Mouse (Mus musculus): ENCODE measurements around the gene Tet3. TPM values are rescaled to one million over a fixed set of nuclear protein-coding genes. Genes with fewer than 3 reads are reported as not detected.

Tet3 gene
- polyA plus RNA-seq, 1 experiment: 16.6 TPM

DNA sequence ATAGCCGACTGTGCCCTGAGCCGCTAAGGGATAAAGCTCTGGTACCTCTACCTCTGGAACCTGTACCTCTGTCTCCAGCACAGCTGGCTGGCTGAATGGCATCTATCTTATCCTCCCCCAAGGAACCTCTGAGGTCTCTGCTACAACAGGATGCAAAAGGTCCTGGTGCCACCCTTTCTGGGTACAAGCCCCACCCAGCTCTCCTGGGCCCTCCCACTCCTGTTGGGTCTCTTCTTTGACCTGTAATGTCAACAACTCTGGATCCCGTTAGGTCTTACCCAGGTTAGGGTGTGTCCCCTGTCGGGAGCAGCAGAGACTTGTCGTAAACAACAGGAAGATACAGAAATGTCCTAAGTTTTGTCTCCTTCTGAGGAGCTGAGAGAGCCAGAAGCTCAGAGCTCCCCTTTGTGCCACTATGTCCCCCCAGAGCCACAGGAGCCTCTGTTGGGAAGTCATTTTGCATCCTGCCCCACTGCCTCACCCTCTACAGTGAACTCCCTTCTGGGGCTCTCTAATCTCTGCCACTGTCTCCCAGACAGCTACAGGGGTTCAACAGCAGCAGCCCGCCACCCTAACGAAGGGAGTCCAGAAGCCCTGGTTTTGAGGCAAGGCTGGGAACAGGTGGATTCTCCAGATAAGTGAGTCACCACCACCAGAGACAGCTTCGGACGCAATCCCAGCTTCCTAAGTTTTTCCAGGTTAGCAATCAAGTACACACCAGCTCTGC, 47.1 kb downstream of the Tet3 start:
- peaks cover 22% of the 10 kb centered on the region; the same call in 1 of the 2 replicates for H3K4me1 ChIP-seq (ENCODE audit: control insufficient read depth, insufficient read depth, low read length)
- H3K4me3 ChIP-seq (ENCODE audit: insufficient read depth, low read length): no peak overlapping the region
- no peak overlapping the region for H3K27ac ChIP-seq (ENCODE audit: insufficient read depth, low read length)
- TF ChIP-seq POLR2A (IDR thresholded peaks at IDR 0.05; ENCODE audit: extremely low read depth, insufficient read depth, low read length): no peak

DNA sequence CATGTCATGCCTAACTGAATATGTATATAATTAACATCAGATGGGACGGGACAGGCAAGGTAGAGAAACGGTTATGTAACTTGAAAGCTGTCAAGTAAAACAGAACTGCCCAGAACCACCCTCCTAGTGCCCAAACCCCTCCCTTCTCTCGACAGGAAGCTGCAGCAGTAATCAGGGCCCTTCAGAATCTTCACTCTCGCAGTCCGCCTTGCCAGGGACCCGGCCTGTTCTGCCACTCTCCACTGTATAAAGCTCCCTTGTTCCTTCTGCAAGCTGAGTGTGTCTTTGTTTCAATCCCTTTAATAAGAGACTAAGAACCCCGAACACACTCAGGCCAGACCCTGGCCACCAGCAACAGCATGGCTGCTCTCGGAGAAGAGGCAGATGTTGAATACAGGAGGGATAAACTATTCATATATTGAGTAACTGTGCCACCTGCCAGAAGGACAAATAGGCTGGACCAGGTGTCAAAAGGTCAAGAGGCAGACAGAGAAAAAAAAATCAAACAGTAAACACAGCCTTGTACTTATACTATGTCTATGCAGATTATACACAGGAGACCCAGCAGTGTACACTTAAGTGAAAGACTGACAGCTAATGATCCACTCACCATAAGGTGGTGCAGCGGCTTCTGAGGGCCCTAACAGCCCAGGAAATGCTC, 48.7 kb downstream of the Tet3 start:
- TF ChIP-seq CTCF (IDR thresholded peaks at IDR 0.05; ENCODE audit: extremely low read depth, insufficient read depth, low read length): no peak
- no peak for TF ChIP-seq POLR2A (IDR thresholded peaks at IDR 0.05; ENCODE audit: extremely low read depth, insufficient read depth, low read length)
- Histone ChIP-seq H3K4me1 (ENCODE audit: control insufficient read depth, insufficient read depth, low read length) (peaks cover 18% of the 10 kb centered on the region; the same call in 1 of the 2 replicates), H3K4me3 (ENCODE audit: insufficient read depth, low read length) (no peak overlapping the region), H3K27ac (ENCODE audit: insufficient read depth, low read length) (peak overlapping the region; percentile 66; the same call in 1 of the 2 replicates)

DNA sequence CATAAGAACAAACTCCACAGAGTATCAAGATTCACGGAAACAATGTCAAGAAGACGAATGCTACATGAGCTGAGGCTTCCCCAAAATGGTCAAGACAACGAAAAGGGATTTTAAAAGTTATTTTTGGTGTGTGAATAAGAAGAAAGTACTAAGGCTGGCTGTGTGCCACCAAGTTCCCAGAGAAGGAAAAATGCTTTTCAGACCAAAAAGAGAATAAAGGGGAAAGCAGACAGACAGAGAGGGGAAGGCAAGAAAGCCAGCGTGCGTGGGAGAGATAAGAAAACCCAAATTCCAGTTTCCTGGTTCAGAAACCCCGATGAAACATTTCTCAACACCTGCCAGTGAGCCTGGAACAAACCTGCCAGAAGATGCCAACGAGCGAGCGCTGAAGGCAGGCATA, 50.4 kb downstream of the Tet3 start:
- Histone ChIP-seq H3K4me3 (ENCODE audit: insufficient read depth, low read length) (no peak overlapping the region), H3K27ac (ENCODE audit: insufficient read depth, low read length) (no peak overlapping the region), H3K4me1 (ENCODE audit: control insufficient read depth, insufficient read depth, low read length) (peaks cover 13% of the 10 kb centered on the region; the same call in 1 of the 2 replicates)
- TF ChIP-seq POLR2A (IDR thresholded peaks at IDR 0.05; ENCODE audit: extremely low read depth, insufficient read depth, low read length): no peak
- TF ChIP-seq CTCF (IDR thresholded peaks at IDR 0.05; ENCODE audit: extremely low read depth, insufficient read depth, low read length): no peak

DNA sequence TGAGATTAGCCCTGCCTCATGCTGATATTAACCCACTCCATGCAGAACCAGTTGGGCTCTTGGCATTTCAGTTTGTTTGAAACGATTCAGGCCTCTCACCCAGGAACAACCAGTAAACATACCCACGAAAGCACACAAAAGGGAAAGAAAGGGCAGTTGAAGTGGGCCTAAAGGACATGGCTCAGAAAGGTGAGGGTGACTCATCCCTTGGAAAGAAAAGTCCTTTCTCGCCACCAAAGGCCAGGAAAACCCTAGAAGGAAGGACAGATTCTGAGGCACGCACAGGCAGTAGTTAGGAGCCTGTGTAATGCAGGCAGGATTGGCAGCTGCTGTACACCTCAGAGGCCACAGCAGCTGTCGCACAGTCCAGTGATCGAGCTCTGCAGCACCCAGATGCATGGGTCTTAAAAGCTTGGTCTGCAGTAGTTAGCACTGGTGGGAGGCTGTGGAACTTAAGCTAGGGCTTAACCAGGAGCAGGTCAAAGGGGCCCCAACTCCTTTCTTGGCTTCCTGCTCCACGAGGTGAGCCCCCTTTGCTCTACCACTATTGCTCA, 53.3 kb downstream of the Tet3 start:
- peaks cover 5% of the 10 kb centered on the region for H3K4me1 ChIP-seq (ENCODE audit: control insufficient read depth, insufficient read depth, low read length)
- no peak overlapping the region for H3K4me3 ChIP-seq (ENCODE audit: insufficient read depth, low read length)
- H3K27ac ChIP-seq (ENCODE audit: insufficient read depth, low read length): no peak overlapping the region
- no peak for TF ChIP-seq POLR2A (IDR thresholded peaks at IDR 0.05; ENCODE audit: extremely low read depth, insufficient read depth, low read length)

DNA sequence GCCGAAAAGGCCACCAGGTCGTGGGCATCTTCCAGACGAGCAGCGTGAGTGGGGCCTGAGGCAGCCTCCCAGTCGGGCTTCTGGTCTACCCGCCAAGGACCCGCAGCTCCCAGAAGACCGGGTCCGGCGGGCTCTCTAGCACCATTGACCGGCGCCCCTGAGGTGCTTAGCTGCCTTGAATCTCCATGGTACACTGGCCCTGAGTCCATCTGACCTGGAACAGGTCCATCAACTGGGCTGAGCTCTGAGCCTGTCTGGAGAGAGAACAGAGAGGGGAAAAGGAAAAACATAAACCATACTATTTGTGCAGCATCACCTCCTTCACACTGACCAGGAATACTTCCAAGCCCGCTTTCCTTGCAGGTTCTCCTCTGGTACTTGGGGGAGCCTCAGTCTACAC, 54.3 kb downstream of the Tet3 start:
- TF ChIP-seq POLR2A (IDR thresholded peaks at IDR 0.05; ENCODE audit: extremely low read depth, insufficient read depth, low read length) (no peak), CTCF (IDR thresholded peaks at IDR 0.05; ENCODE audit: extremely low read depth, insufficient read depth, low read length) (no peak)
- Histone ChIP-seq H3K27ac (ENCODE audit: insufficient read depth, low read length) (no peak overlapping the region), H3K4me1 (ENCODE audit: control insufficient read depth, insufficient read depth, low read length) (peaks cover 4% of the 10 kb centered on the region), H3K4me3 (ENCODE audit: insufficient read depth, low read length) (no peak overlapping the region)

DNA sequence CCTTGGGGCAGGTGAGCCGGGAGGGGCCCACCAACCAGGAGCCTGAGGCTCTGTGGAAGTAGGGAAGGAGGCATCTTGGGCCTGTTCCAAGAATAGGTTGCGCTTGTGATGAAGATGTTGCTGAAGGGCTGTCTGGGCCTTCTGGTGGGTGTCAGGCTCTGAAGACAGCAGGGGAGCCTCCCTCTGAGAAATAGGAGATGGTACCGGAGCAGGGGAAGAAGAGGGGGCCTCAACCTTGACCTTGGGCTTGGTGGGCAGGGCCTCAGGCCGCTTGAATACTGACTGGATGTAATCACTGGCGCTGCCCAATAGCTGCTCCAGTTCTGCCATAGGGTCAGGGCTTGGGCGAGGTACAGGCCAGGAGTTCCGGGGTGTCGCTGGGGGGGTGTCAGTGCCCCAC, 55.4 kb downstream of the Tet3 start:
- Histone ChIP-seq H3K27ac (ENCODE audit: insufficient read depth, low read length) (no peak overlapping the region), H3K4me3 (ENCODE audit: insufficient read depth, low read length) (no peak overlapping the region), H3K4me1 (ENCODE audit: control insufficient read depth, insufficient read depth, low read length) (peaks cover 3% of the 10 kb centered on the region)
- TF ChIP-seq CTCF (IDR thresholded peaks at IDR 0.05; ENCODE audit: extremely low read depth, insufficient read depth, low read length) (no peak), POLR2A (IDR thresholded peaks at IDR 0.05; ENCODE audit: extremely low read depth, insufficient read depth, low read length) (no peak)

DNA sequence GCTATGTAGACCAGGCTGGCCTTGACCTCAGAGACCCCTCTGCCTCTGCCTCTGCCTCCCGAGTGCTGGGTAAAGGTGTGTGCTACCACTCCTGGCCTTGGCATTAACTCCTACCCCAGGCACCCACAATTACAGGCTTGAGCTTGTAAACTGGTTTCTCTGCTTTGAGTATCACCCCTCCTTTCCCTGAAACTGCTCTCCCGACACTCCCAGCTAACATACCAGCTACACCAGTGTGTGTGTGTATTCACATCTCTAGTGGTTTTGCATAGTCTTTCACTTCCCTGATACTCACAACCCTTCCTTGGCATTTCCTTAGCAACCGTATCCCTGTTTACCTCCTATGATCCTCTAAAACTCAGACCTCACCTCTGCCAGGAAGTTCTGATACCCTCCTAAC, 59.1 kb downstream of the Tet3 start:
- H3K4me3 ChIP-seq (ENCODE audit: insufficient read depth, low read length): no peak overlapping the region
- peaks cover 6% of the 10 kb centered on the region for H3K4me1 ChIP-seq (ENCODE audit: control insufficient read depth, insufficient read depth, low read length)
- TF ChIP-seq POLR2A (IDR thresholded peaks at IDR 0.05; ENCODE audit: extremely low read depth, insufficient read depth, low read length): no peak
- TF ChIP-seq CTCF (IDR thresholded peaks at IDR 0.05; ENCODE audit: extremely low read depth, insufficient read depth, low read length): no peak
- H3K27ac ChIP-seq (ENCODE audit: insufficient read depth, low read length): no peak overlapping the region

DNA sequence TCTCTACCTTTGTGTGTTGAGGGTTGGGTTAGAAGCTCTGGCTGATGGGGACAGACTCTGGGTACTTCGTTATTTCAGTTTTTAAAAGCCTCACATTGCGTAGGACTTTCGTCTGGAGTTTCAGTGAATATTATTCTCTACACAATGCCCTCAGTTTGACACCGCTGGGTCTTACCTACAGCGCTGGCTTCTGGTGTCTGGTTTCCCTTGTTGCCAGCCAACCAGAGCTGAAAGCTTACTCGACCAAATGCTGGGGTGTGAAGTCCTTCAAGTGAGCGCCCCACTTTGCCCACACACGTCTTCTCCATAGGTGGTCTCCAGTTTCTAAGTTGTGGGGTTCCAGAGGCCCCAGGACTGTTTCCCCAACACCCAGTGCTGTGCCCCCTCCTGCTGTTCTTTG, 61.2 kb downstream of the Tet3 start:
- Histone ChIP-seq H3K4me3 (ENCODE audit: insufficient read depth, low read length) (no peak overlapping the region), H3K27ac (ENCODE audit: insufficient read depth, low read length) (no peak overlapping the region), H3K4me1 (ENCODE audit: control insufficient read depth, insufficient read depth, low read length) (peaks cover 6% of the 10 kb centered on the region)
- no peak for TF ChIP-seq CTCF (IDR thresholded peaks at IDR 0.05; ENCODE audit: extremely low read depth, insufficient read depth, low read length)
- TF ChIP-seq POLR2A (IDR thresholded peaks at IDR 0.05; ENCODE audit: extremely low read depth, insufficient read depth, low read length): no peak

DNA sequence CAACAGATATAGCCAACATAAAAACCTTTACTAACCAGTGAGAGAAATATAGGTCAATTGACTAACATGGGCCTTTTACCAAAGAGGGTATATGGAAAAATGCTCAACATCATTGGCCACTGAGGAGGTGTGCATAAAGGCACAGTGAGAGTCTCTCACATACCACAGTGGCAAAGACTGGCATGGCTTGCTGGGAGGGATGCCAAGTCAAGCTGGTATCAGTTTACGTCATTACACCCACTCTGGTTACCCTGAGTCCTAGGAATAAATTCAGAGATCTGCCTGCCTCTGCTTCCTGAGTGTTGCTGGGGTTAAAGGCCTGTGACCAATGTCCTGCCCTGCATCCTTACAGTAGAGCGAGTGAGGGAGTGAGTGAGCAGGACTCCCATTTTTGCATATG, 62.2 kb downstream of the Tet3 start:
- Histone ChIP-seq H3K27ac (ENCODE audit: insufficient read depth, low read length) (no peak overlapping the region), H3K4me3 (ENCODE audit: insufficient read depth, low read length) (no peak overlapping the region), H3K4me1 (ENCODE audit: control insufficient read depth, insufficient read depth, low read length) (peaks cover 11% of the 10 kb centered on the region)
- TF ChIP-seq CTCF (IDR thresholded peaks at IDR 0.05; ENCODE audit: extremely low read depth, insufficient read depth, low read length): no peak
- TF ChIP-seq POLR2A (IDR thresholded peaks at IDR 0.05; ENCODE audit: extremely low read depth, insufficient read depth, low read length): no peak

Measured in cortical plate, adult 2 months (tissue).